16 mouse cellular contexts compared by ENCODE assay signal in genomic region chr5:110898785-110899184, GRCm38 (mm10).
"Had no signal": no experiment of that assay in that cellular context is flagged by ENCODE, and none has a peak within 500 bp of the region (broad histone marks: within the 10 kb centered on the region; RNA-seq: fewer than 3 reads in every experiment).

No protein-coding gene starts in this region.

- H3K27me3 ChIP-seq: liver, embryonic 15.5 days; midbrain, embryonic 15.5 days; neural tube, embryonic 15.5 days had no signal

- H3K36me3 ChIP-seq: liver, embryonic 15.5 days had no signal

- H3K9me3 ChIP-seq: liver, embryonic 15.5 days; midbrain, embryonic 15.5 days; neural tube, embryonic 15.5 days had no signal

- H3K4me3 ChIP-seq: left cerebral cortex, adult 2 months; liver, embryonic 15.5 days; midbrain, embryonic 15.5 days; neural tube, embryonic 15.5 days had no signal

- H3K9ac ChIP-seq: liver, embryonic 15.5 days; midbrain, embryonic 15.5 days; neural tube, embryonic 15.5 days had no signal

- DNase-seq: kidney, adult 8-10 months; kidney, postnatal 36 days; layer of hippocampus, adult 9-11 months; lung, adult 2 months; lung, postnatal 36 days; right cerebral cortex, adult 18-20 months; right cerebral cortex, postnatal 25 days; thymus, postnatal 4 days had no signal

- H3K4me1 ChIP-seq: liver, embryonic 15.5 days; midbrain, embryonic 15.5 days had no signal

- ATAC-seq: intestine, postnatal 0 days; lung, postnatal 0 days; midbrain, embryonic 15.5 days had no signal

- H3K27ac ChIP-seq: kidney, postnatal 0 days; left cerebral cortex, adult 2 months; liver, embryonic 15.5 days; midbrain, embryonic 15.5 days; neural tube, embryonic 15.5 days had no signal

- H3K4me2 ChIP-seq: liver, embryonic 11.5 days; liver, embryonic 15.5 days; midbrain, embryonic 15.5 days; neural tube, embryonic 15.5 days had no signal
